Mouse (Mus musculus) heart, adult 11 months (tissue): Measurements from ENCODE around the gene Lama2.

Experiments used
- DNase-seq: peaks from one replicate; pipeline ENCODE4 v3.0.0; 2022

Gene Lama2

GRCm38 (mm10) chr10:27382887-27383609 lies 236.5 kb downstream of the Lama2 start:
- DNase-seq, result peak; percentile 84

GRCm38 (mm10) chr10:27378286-27378685 lies 241.3 kb downstream of the Lama2 start:
- DNase-seq, result peak; percentile 93

DNA sequence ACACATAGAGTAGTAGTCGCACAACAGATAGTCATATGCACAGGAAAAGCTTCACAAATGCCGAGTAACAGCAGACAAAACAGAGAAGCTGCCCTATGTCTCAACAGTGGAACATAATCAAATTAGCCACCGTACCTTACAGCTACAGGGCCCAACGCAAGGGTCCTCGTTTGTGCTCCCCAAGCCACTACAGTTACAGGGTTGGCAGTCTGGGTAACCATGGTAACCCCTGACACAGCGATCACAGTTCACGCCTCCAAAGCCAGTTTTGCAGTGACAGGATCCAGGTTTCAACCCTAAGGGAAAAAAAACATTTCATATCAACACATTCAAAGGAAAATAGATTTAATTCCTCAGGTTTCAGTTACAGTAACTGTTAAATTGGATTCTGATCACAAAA lies 275.3 kb downstream of the Lama2 start:
- no peak for DNase-seq

GRCm38 (mm10) chr10:27322410-27322990 lies 297.1 kb downstream of the Lama2 start:
- DNase-seq, result no peak

- DNase-seq, result no peak
Measured at GRCm38 (mm10) chr10:27307444-27307843, 312.1 kb downstream of the Lama2 start.

DNA sequence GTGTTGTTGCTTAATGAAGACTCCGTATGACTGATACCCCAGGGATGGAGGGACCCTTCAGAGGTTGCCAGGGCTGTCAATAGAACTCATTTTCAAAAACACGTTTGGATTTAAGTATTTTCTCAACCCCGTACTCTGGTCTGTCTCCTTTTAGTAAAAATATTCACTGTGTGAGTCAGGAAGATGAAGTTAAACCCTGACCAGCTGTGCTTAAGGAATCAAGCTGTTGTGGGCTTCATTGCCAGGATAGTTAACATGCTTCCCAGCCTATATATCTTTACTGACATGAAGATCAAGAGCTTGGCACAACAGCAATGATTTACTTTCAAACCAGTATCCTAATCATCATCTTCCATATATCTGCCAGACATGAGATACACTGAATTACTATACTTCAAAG lies 314.3 kb downstream of the Lama2 start:
- no peak for DNase-seq

DNA sequence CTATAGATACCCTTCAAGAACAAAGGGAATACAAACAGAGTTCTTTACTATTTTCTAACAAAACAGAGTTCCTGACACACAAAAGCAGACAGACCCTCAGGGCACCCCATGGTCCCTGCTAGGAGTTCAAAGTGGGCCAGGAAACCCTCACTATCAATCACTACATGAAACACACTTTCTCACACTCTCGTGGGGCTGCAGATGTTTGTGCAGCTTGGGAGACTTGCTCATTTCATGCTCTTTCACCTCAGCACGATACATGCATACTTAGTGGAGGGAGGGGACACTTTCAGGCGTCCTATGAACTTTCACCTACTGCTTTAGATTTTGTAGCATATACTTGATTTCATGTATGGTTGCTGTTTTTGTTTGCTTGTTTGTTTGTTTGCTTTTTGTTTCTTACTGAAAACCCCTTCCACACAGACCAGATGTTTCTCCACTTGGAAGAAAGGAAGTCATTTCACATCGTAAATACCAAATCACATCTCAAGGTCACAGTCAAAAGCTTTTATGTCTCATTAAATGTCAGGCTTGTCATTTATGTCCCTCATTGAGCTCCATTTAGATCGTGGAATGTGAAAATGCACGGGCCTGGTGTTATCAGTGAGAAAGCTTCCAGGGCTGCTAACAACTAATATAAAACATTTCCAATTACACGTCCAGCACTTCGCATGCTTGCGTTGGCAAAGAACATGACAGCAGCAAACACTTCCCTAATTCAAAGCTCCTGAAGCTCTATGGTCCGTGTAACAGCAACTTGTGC lies 334.3 kb downstream of the Lama2 start:
- peak; percentile 74 for DNase-seq

DNA sequence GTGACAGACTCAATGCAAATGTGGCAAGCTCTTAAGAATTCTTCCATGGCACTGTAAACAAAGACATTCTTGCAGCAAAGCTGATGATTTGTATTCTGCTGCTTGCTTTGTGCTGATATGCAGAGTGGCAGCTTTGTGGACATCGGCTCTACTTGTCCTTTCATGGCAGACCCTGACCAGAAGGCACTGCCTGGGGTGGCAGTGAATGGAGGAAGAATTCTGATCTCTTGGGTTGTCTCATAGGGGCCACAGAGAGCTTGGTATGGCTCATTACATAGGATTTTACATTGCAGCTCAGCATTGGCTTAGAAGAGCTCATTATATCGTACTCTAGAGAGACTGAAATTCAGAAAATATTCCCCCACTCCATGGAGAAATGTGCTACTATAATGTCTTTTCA lies 352.1 kb downstream of the Lama2 start:
- no peak for DNase-seq

- DNase-seq, result no peak
Measured at GRCm38 (mm10) chr10:27265812-27266211, 353.7 kb downstream of the Lama2 start.

DNA sequence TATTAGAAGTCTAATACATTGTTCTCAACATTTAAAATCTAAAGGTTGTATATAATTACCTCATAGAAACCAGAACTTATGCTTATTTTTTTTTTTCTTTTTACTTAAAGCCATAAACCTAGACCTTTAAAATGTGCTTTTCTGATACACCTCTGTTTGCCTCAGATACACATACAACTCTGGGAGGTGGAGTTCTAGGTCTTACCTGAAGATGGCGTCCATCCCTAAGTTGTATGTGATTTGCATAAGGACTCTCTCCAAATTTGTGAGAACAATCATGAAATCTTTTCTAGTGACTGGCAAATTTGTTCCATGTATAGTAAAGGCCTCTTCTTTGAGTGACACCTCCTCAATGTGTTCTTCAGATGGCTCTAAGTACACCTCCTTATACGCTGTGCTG lies 354.8 kb downstream of the Lama2 start:
- no peak for DNase-seq

DNA sequence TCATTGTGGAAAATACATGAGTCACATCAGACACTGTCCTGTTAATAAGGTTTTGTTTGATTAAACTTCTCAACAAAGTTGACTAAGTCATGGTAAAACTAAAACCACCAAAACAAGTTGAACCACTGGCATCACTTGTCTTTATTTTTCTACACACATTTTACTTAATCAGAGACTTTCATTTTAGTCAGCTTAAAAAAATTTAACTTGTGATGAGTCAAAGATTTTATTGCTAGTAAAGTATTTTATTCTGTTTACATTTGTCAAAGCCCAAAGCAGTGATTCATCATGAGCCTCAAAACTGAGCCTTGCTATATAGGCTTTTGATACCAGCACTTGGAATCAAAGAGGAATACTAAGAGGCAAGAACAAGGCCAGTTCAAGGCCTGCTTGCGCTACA lies 369.8 kb downstream of the Lama2 start:
- DNase-seq, result no peak

- no peak for DNase-seq
Measured at GRCm38 (mm10) chr10:27234755-27235154, 384.8 kb downstream of the Lama2 start.

DNA sequence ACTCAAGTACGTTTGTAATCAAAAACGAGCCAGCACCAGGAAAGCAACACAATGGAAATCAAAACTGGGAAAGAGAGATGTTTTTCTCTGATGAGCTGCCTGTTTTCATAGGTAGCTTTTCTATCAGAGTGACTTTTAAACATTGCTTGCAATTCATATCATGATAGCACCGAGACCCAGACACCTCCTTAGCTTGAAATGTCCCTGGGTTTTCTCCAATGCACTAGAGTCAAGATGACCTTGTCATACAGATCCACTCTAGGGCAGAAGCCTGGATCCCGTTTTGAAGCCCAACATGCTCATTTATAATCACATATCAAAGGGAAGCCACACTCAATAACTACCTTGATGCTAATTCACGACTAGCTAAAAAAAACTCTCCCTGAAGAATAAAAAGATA lies 386.0 kb downstream of the Lama2 start:
- DNase-seq, result peak; percentile 90

- DNase-seq, result no peak
Measured at GRCm38 (mm10) chr10:27223815-27224375, 395.7 kb downstream of the Lama2 start.

DNA sequence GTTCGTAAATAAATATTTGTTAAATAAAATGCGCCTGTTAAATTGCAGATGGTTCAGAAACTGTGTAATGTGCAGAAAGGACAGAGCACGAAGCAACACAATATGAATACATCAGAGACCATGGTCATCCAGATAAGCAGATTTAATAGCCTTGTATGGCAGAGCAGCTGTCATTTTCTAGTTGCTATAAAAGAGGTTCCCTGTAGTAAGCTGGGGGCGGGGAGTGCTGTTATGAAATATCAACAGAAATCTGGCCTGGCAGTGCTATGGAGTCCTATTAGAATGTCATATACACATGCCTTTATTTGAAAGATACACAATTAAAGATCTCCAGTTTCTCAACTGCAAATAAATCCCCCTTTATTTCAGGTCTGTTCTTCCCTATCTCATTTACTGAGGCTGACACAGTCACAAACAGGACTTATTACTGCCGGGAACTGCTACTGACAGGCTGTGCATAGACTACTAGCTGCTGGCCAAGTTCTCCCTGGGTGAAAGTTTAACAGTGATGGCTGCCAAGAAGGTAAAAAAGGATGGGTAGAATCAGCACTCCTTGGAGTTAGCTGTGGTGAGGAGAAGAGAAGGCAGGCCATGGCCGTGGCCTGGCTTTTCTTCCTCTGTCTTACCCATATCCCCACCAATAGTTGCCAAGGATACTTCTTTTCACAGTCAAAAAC lies 396.8 kb downstream of the Lama2 start:
- peak; percentile 92 for DNase-seq

DNA sequence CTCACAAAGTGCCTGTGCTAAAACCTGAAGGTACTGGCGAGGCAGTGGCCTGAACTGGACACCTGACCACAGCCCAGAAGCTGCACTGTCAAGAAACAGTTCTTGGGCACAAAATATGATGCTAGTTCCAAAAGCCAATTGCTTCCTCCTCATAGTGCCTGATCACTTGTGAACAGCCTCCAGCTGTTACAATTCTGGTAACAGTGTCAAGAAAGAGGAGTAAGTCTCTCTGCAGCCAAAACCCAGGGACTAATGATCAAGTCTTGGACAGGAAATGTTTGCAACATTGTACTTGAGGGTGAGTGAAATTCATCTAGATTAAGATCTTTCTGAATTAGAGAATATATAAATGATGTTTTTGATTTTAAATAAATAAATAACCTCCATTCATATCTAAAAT lies 399.9 kb downstream of the Lama2 start:
- no peak for DNase-seq

GRCm38 (mm10) chr10:27207320-27207719 lies 412.2 kb downstream of the Lama2 start:
- DNase-seq, result peak; percentile 80

DNA sequence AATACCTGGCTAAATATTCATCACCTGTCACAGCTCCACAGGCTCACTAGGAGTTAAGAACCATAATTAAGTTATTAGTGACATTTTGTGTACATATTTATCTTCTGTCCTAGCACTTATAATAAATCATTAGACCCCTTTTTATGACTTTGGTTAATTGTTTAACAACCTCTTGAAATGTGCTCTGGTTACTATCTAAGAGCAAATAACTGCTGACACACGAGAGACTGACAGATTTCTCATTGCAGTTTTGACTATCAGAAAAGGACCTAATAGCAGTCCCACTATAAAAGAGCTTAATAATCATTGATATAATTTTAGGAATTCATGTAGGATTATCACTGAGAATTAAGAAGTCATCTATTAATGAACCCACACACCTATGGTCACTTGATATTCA lies 421.1 kb downstream of the Lama2 start:
- no peak for DNase-seq

DNA sequence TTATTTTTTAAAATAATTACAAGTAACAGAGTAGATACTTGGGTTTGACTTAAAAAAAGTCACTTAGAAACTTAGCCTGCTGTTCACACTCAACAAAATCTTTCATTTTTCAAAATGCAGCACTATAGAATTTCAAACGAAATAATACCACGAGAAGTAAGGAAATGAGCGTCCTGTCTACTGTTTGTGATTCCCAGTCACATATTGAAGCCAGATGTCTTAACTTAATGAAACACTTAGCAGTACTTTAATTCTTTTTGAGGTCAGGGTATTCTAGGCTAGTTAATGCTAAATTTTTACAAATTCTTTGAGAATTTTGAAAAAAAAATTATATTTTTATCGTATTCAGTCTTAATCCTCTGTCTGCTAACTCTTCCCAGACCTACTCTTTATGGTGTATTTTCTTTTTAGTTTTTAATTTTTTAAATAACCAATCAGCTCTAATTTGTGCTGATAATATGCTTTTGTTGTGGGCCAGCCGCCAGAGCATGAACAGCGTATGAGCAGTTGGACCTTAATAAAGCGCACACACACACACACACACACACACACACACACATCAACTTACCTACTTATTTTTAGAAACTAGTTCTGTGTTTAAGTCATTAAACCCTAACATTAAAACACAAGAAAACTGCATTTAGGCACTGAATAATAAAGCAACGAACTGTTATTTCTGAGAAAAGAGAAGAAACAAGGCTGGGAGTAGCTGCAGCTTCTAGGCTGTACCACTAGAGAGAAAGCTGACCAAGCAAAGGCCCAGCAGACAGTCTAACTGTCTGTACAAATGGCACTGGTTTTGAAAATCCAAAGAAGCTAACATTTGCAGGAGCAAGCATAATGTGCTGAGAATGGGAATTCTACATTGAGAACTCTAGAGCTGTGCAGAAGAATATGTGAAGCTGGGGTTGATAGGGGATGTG lies 425.3 kb downstream of the Lama2 start:
- no peak for DNase-seq

- DNase-seq, result peak; percentile 72
Measured at GRCm38 (mm10) chr10:27188630-27189365, 430.8 kb downstream of the Lama2 start.

- peak; percentile 61 for DNase-seq
Measured at GRCm38 (mm10) chr10:27184185-27184584, 435.4 kb downstream of the Lama2 start.
